Mouse (Mus musculus): ENCODE data around the gene Dtnb.

- TF ChIP-seq POLR2A (IDR thresholded peaks at IDR 0.05; ENCODE audit: low read depth, low read length) (no peak), CTCF (IDR thresholded peaks at IDR 0.05; ENCODE audit: extremely low read depth, insufficient read length, insufficient replicate concordance, low read depth, low read length) (no peak)
Observed at GRCm38 (mm10) chr12:3560596-3560995, 11.6 kb upstream of the Dtnb start.
